Mouse (Mus musculus) liver, embryonic 12.5 days (tissue): ENCODE measurements around the gene Gdpd4. TPM values are rescaled to one million over a fixed set of nuclear protein-coding genes. Genes with fewer than 3 reads are reported as not detected.

ENCODE experiments used
- ATAC-seq: fragments of 200-750 bp; cut with Nextera tagmentation; 2 replicates; pipeline ENCODE4 v1.8.0; 2017; ENCODE audit warnings: moderate number of reproducible peaks, mild to moderate bottlenecking, moderate library complexity
- H3K27ac ChIP-seq: fragments of 300-500 bp; sonication (generic); 2 replicates; pipeline ENCODE4 v1.5.1; 2016; ENCODE audit warnings: mild to moderate bottlenecking
- H3K27me3 ChIP-seq: fragments of 300-500 bp; sonication (generic); replicated peaks from 2 replicates; pipeline ENCODE4 v1.6.1; 2016; ENCODE audit warnings: mild to moderate bottlenecking, moderate library complexity
- H3K36me3 ChIP-seq: fragments of 300-500 bp; sonication (generic); 2 replicates; pipeline ENCODE4 v1.6.1; 2016; ENCODE audit warnings: mild to moderate bottlenecking, moderate library complexity
- H3K4me1 ChIP-seq: fragments of 300-500 bp; sonication (generic); 2 replicates; pipeline ENCODE4 v1.6.1; 2016
- H3K4me2 ChIP-seq: fragments of 300-500 bp; sonication (generic); 2 replicates; pipeline ENCODE4 v1.6.1; 2016; ENCODE audit warnings: mild to moderate bottlenecking, moderate library complexity
- H3K4me3 ChIP-seq: fragments of 300-500 bp; sonication (generic); 2 replicates; pipeline ENCODE4 v1.5.1; 2016; ENCODE audit warnings: mild to moderate bottlenecking, moderate library complexity
- H3K9ac ChIP-seq: fragments of 300-500 bp; sonication (generic); 2 replicates; pipeline ENCODE4 v1.6.1; 2016; ENCODE audit warnings: mild to moderate bottlenecking, moderate library complexity
- H3K9me3 ChIP-seq: fragments of 300-500 bp; sonication (generic); replicated peaks from 2 replicates; pipeline ENCODE4 v1.6.1; 2016; ENCODE audit warnings: mild to moderate bottlenecking, moderate library complexity
- WGBS: fragments of 180-500 bp; shearing (Covaris S2); methylation state at CpG from one replicate; pipeline ENCODE4 v1.1.7; 2016; ENCODE audit not compliant: insufficient replicate concordance; 5-methylcytosine and 5-hydroxymethylcytosine counted together
- polyA plus RNA-seq: library from polyadenylated mRNA; unstranded; fragments of >200 nt; fragmentation: Nextera tagmentation; extraction: Ambion mirVana; gene quantifications from 2 replicates; pipeline ENCODE4 v1.2.1, GENCODE M21; 2016

The Gdpd4 gene
- polyA plus RNA-seq, 1 experiment from 2014 or later = not detected

DNA sequence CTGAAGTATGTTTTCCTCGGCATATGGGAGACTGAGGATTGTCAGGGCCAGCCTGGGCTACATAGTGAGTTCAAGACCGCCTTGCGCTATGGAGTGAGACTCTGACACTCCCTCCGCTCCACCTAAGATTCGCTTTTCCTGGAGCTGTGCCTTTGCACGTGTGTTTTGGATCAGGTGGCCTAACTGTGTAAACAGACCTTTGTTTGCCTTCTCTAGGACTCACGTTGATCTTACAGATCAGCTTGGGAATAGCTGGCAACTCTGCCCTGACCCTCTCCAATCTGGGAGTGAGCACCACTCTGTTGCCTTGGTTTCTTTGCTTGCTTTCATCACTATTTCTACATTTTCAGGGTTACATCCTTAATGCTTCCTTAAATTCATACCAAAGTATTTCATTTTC lies 82.9 kb downstream of the Gdpd4 start:
- 66% methylated on average over 7 of the region's 7 CpGs for WGBS
- Histone ChIP-seq H3K9me3 (no peaks in the 10 kb centered on the region), H3K27me3 (no peaks in the 10 kb centered on the region), H3K4me2 (no peak overlapping the region), H3K36me3 (no peaks in the 10 kb centered on the region), H3K9ac (no peak overlapping the region), H3K4me3 (no peak overlapping the region), H3K27ac (no peak overlapping the region), H3K4me1 (no peaks in the 10 kb centered on the region)
- ATAC-seq = no peak

DNA sequence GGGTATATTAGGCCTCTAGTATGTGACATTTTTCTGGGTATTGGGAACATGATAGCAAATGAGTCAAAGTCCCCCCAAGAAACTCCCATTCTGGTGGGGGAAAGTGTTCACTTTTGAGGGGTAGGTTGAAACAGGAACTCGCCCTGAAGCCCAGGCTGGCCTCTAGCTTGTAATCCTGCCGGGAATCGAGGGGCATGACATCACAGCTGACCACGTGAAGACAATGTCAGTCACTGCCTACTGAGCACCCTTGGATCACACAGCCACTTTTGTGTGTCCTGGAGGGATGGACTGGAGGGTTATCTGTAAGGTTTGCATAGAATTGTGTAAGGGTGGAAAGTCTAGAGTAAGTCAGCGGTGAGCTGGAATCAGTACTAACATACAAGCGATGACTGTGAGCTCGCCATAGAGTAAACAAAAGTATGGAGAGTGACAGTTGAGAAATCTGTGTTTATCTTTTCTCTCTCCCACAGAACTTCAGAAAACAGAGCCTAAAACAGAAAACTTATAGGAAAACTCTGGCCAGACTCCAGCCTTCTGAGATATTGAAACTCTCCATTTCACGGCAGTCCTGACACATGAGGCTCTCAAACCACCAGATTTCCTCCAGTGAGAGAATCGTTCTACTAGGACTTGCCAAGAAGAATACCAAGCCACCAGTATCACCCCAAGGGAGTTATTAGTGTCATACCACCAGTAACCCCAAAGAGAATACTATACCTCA lies 128.5 kb downstream of the Gdpd4 start:
- Histone ChIP-seq H3K9ac (no peak overlapping the region), H3K27ac (no peak overlapping the region), H3K4me2 (no peak overlapping the region), H3K4me1 (no peaks in the 10 kb centered on the region), H3K36me3 (peaks cover 12% of the 10 kb centered on the region; the same call in 1 of the 2 replicates), H3K9me3 (no peaks in the 10 kb centered on the region), H3K4me3 (no peak overlapping the region), H3K27me3 (no peaks in the 10 kb centered on the region)
- ATAC-seq = peak; percentile 65
- 59% methylated on average over 9 of the region's 9 CpGs for WGBS

DNA sequence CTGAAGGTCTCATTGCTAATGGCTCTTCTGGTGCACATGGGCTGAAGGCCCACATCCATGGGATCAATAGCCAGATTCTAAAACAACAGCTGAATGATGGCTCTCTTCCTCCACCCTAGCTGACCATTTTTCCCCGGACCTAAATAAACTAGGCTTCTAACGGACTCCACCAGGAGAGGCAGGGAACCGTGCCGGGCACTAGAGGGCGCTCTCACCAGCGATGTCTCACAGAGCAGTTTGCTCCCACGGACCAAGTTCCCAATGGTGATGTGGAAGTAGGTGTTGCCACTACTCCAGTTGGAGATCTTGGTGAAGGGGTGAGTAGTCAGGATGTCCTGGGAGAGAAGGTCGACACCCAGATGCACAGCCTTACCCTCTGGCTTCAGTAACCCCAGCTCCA lies 132.2 kb downstream of the Gdpd4 start:
- Histone ChIP-seq H3K4me3 (no peak overlapping the region), H3K9ac (no peak overlapping the region), H3K4me1 (no peaks in the 10 kb centered on the region), H3K9me3 (no peaks in the 10 kb centered on the region), H3K27me3 (no peaks in the 10 kb centered on the region), H3K4me2 (no peak overlapping the region), H3K27ac (no peak overlapping the region), H3K36me3 (peaks cover 30% of the 10 kb centered on the region; the same call in 1 of the 2 replicates)
- no peak for ATAC-seq
- 19% methylated on average over 8 of the region's 8 CpGs for whole genome bisulfite sequencing

- H3K4me2 ChIP-seq = no peak overlapping the region
- 72% methylated on average over 9 of the region's 9 CpGs for WGBS
- no peak overlapping the region for H3K4me3 ChIP-seq
- H3K9me3 ChIP-seq = no peaks in the 10 kb centered on the region
- no peak overlapping the region for H3K9ac ChIP-seq
- no peak for ATAC-seq
- no peaks in the 10 kb centered on the region for H3K27me3 ChIP-seq
- no peaks in the 10 kb centered on the region for H3K4me1 ChIP-seq
- H3K27ac ChIP-seq = no peak overlapping the region
- H3K36me3 ChIP-seq = peaks cover 30% of the 10 kb centered on the region; the same call in 1 of the 2 replicates
Observed at GRCm38 (mm10) chr7:98054461-98054860, 134.7 kb downstream of the Gdpd4 start.

DNA sequence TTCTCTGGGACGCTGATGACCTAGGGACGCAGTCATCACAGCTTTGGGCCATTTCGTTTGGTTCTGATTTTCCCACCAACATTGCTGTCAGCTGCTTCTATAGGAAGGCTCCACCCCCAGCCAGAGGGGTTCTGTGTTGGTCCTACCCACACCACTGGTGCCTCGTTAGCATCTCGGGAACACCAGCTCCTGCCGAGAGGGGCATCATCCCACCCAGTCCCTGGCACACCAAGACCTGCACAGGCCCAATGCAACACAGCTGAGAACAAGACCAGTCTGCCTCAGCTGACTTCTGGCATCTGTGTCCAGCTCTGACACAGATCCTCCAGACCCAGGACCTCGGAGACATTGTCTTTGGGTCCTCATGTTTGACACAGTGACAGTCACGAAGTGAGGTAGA lies 135.2 kb downstream of the Gdpd4 start:
- ATAC-seq = no peak
- H3K4me2 ChIP-seq = no peak overlapping the region
- no peaks in the 10 kb centered on the region for H3K27me3 ChIP-seq
- H3K27ac ChIP-seq = no peak overlapping the region
- H3K4me3 ChIP-seq = no peak overlapping the region
- H3K36me3 ChIP-seq = peaks cover 30% of the 10 kb centered on the region; the same call in 1 of the 2 replicates
- WGBS = 68% methylated on average over 8 of the region's 8 CpGs
- H3K9me3 ChIP-seq = no peaks in the 10 kb centered on the region
- no peaks in the 10 kb centered on the region for H3K4me1 ChIP-seq
- H3K9ac ChIP-seq = no peak overlapping the region

GRCm38 (mm10) chr7:98066229-98066628 lies 146.5 kb downstream of the Gdpd4 start:
- peaks cover 18% of the 10 kb centered on the region for H3K4me1 ChIP-seq
- peaks cover 59% of the 10 kb centered on the region for H3K36me3 ChIP-seq
- no peak overlapping the region for H3K9ac ChIP-seq
- no peak overlapping the region for H3K27ac ChIP-seq
- WGBS = 52% methylated on average over 11 of the region's 11 CpGs
- H3K9me3 ChIP-seq = no peaks in the 10 kb centered on the region
- H3K4me3 ChIP-seq = no peak overlapping the region
- peak; percentile 25 for ATAC-seq
- no peaks in the 10 kb centered on the region for H3K27me3 ChIP-seq
- no peak overlapping the region for H3K4me2 ChIP-seq

DNA sequence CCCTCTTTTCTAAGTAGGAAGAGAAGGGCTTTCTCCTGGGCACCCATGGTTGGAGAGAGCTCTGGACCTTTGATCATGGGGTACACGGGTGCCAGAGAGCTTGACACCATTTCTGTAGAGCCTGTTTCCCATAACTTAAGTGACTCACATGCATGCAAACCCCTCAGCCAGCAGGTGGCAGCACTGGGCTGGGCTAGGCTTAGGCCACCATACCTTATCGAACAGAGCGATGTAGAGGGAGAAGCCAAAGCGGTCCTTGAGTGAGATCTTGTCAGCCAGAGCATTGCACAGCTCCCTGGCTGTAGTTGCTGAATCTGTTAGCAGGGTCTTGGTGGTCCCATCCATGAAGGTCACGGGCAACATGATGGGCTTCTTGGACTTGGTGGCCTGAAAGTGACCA lies 151.9 kb downstream of the Gdpd4 start:
- H3K9me3 ChIP-seq = no peaks in the 10 kb centered on the region
- H3K27ac ChIP-seq = no peak overlapping the region
- peak; percentile 37; the same call in 1 of the 2 replicates for ATAC-seq
- H3K9ac ChIP-seq = no peak overlapping the region
- H3K4me1 ChIP-seq = peaks cover 18% of the 10 kb centered on the region
- WGBS = 28% methylated on average over 5 of the region's 5 CpGs
- no peak overlapping the region for H3K4me3 ChIP-seq
- H3K36me3 ChIP-seq = peaks cover 61% of the 10 kb centered on the region
- H3K27me3 ChIP-seq = no peaks in the 10 kb centered on the region
- H3K4me2 ChIP-seq = no peak overlapping the region

GRCm38 (mm10) chr7:98077453-98077852 lies 157.7 kb downstream of the Gdpd4 start:
- no peak for ATAC-seq
- H3K27ac ChIP-seq = no peak overlapping the region
- H3K9me3 ChIP-seq = no peaks in the 10 kb centered on the region
- H3K27me3 ChIP-seq = no peaks in the 10 kb centered on the region
- peaks cover 11% of the 10 kb centered on the region for H3K4me1 ChIP-seq
- no peak overlapping the region for H3K9ac ChIP-seq
- 72% methylated on average over 11 of the region's 11 CpGs for WGBS
- H3K4me2 ChIP-seq = no peak overlapping the region
- H3K4me3 ChIP-seq = no peak overlapping the region
- peaks cover 67% of the 10 kb centered on the region for H3K36me3 ChIP-seq

DNA sequence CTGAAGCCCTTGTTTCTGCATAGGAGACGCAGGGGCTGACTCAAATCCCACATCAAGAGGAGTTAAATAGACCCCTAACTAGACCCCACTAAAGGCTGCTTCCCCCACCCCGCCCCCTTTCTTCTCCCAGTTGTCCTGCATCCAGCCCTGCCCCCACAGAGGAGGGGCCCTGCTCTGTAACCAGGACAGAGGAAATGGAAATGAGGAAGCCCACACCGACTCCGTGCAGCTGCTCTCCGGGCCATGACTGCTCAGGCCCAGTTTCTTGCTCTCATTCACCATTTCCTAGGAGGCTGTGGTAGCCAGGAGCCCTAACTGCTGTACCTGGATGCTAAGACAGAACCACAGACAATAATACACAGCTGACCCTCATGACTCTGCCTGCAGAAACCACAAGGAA lies 162.6 kb downstream of the Gdpd4 start:
- Histone ChIP-seq H3K4me3 (no peak overlapping the region), H3K9ac (no peak overlapping the region), H3K27me3 (no peaks in the 10 kb centered on the region), H3K4me1 (peaks cover 34% of the 10 kb centered on the region; the same call in 1 of the 2 replicates), H3K4me2 (0 out of 2 replicates have a peak overlapping the region, but pooled peaks have one; percentile 4), H3K9me3 (no peaks in the 10 kb centered on the region), H3K36me3 (peaks cover 35% of the 10 kb centered on the region), H3K27ac (0 out of 2 replicates have a peak overlapping the region, but pooled peaks have one; percentile 4)
- 20% methylated on average over 5 of the region's 5 CpGs for WGBS
- ATAC-seq = no peak

- H3K9ac ChIP-seq = 0 out of 2 replicates have a peak overlapping the region, but pooled peaks have one; percentile 29
- no peak for ATAC-seq
- H3K27ac ChIP-seq = peak overlapping the region; percentile 42; the same call in 1 of the 2 replicates
- H3K27me3 ChIP-seq = no peaks in the 10 kb centered on the region
- H3K4me3 ChIP-seq = peak overlapping the region; percentile 22
- 16% methylated on average over 12 of the region's 12 CpGs for WGBS
- H3K9me3 ChIP-seq = no peaks in the 10 kb centered on the region
- H3K4me2 ChIP-seq = peak overlapping the region; percentile 44
- peaks cover 20% of the 10 kb centered on the region; the same call in 1 of the 2 replicates for H3K36me3 ChIP-seq
- H3K4me1 ChIP-seq = peaks cover 34% of the 10 kb centered on the region; the same call in 1 of the 2 replicates
Observed at GRCm38 (mm10) chr7:98084541-98085293, 165.0 kb downstream of the Gdpd4 start.

DNA sequence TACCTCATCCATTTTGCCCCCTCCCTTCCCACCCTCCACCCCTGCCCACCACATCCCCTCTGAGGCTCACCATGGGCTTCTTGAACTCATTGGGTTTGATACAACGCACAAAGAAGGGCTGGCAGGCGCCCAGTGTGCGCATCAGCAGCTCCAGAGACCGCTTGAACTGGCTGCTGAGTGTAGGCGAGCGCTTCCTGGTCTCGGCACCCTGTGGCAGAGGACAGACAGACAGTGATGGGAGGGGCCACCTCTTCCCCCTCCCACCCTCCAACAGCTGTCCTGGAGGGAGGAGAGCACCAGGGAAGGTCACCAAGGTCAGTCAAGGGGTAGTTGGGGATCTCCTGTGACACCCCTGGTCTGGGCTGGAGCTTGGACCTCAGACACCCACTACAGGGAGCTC lies 165.6 kb downstream of the Gdpd4 start:
- Histone ChIP-seq H3K4me2 (peak overlapping the region; percentile 44), H3K27ac (peak overlapping the region; percentile 23; the same call in 1 of the 2 replicates), H3K27me3 (no peaks in the 10 kb centered on the region), H3K9me3 (no peaks in the 10 kb centered on the region), H3K4me3 (peak overlapping the region; percentile 22), H3K4me1 (peaks cover 34% of the 10 kb centered on the region; the same call in 1 of the 2 replicates), H3K36me3 (peaks cover 16% of the 10 kb centered on the region; the same call in 1 of the 2 replicates), H3K9ac (peak overlapping the region; percentile 29; the same call in 1 of the 2 replicates)
- peak; percentile 38; the same call in 1 of the 2 replicates for ATAC-seq
- 29% methylated on average over 7 of the region's 7 CpGs for WGBS

DNA sequence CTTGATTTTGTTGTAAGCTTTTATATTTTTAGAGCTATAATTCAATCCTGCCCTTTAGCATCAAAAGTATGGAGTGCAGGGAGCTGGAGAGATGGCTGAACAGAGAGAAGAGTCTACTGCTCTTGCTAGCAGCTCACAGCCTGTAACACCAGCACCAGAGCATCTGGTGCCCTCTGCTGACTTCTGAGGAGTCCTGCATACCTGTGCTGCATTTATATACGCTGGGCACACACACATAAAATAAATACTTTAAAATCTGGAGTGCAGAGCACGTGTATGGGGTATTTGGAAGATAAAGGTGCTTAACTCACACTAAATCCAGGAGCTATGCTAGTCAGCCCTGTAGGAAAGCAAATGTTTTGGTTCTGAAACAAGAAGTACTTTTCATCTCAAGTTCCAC lies 166.6 kb downstream of the Gdpd4 start:
- H3K27ac ChIP-seq = no peak overlapping the region
- peaks cover 34% of the 10 kb centered on the region; the same call in 1 of the 2 replicates for H3K4me1 ChIP-seq
- no peaks in the 10 kb centered on the region for H3K27me3 ChIP-seq
- H3K9me3 ChIP-seq = no peaks in the 10 kb centered on the region
- no peak overlapping the region for H3K4me2 ChIP-seq
- peaks cover 6% of the 10 kb centered on the region; the same call in 1 of the 2 replicates for H3K36me3 ChIP-seq
- no peak overlapping the region for H3K9ac ChIP-seq
- no peak overlapping the region for H3K4me3 ChIP-seq
- WGBS = 36% methylated on average over 2 of the region's 2 CpGs
- no peak for ATAC-seq
